Mouse (Mus musculus) forebrain, embryonic 16.5 days (tissue): ENCODE measurements around the gene Fam20a. TPM values are rescaled to one million over a fixed set of nuclear protein-coding genes. Genes with fewer than 3 reads are reported as not detected.

ENCODE experiments used
- ATAC-seq: fragments of 200-750 bp; cut with Nextera tagmentation; 2 replicates; pipeline ENCODE4 v1.8.0; 2017; ENCODE audit warnings: mild to moderate bottlenecking, moderate library complexity
- H3K27ac ChIP-seq: fragments of 300-500 bp; sonication (generic); 2 replicates; pipeline ENCODE4 v1.5.1; 2014; ENCODE audit warnings: low read length, control low read depth
- H3K27me3 ChIP-seq: fragments of 300-500 bp; sonication (generic); replicated peaks from 2 replicates; pipeline ENCODE4 v1.6.1; 2014; ENCODE audit warnings: low read length; ENCODE audit not compliant: control insufficient read depth, insufficient read depth
- H3K36me3 ChIP-seq: fragments of 300-500 bp; sonication (generic); 2 replicates; pipeline ENCODE4 v1.6.1; 2014; ENCODE audit not compliant: control insufficient read depth, insufficient read depth
- H3K4me1 ChIP-seq: fragments of 300-500 bp; sonication (generic); replicated peaks from 2 replicates; pipeline ENCODE4 v1.6.1; 2014; ENCODE audit warnings: low read length; ENCODE audit not compliant: control insufficient read depth, insufficient read depth
- H3K4me2 ChIP-seq: fragments of 300-500 bp; sonication (generic); 2 replicates; pipeline ENCODE4 v1.6.1; 2014; ENCODE audit warnings: mild to moderate bottlenecking, low read length, control low read depth
- H3K4me3 ChIP-seq: fragments of 300-500 bp; sonication (generic); replicated peaks from 2 replicates; pipeline ENCODE4 v1.5.1; 2014; ENCODE audit warnings: mild to moderate bottlenecking, low read length, control low read depth
- H3K9ac ChIP-seq: fragments of 300-500 bp; sonication (generic); replicated peaks from 2 replicates; pipeline ENCODE4 v1.6.1; 2014; ENCODE audit warnings: low read depth, low read length, control low read depth
- H3K9me3 ChIP-seq: fragments of 300-500 bp; sonication (generic); 2 replicates; pipeline ENCODE4 v1.6.1; 2016; ENCODE audit warnings: low read length; ENCODE audit not compliant: control insufficient read depth
- WGBS: fragments of 180-500 bp; shearing (Covaris S2); extraction: QIAGEN DNeasy Blood & Tissue Kit; methylation state at CpG from one replicate; pipeline ENCODE4 v1.1.7; 2014; 5-methylcytosine and 5-hydroxymethylcytosine counted together
- polyA plus RNA-seq: library from polyadenylated mRNA; unstranded; fragments of >200 nt; fragmentation: Nextera tagmentation; extraction: Ambion mirVana; gene quantifications from 2 replicates; pipeline ENCODE4 v1.2.1, GENCODE M21; 2015

The Fam20a gene
- polyA plus RNA-seq, 1 experiment from 2014 or later = 1.9 TPM

DNA sequence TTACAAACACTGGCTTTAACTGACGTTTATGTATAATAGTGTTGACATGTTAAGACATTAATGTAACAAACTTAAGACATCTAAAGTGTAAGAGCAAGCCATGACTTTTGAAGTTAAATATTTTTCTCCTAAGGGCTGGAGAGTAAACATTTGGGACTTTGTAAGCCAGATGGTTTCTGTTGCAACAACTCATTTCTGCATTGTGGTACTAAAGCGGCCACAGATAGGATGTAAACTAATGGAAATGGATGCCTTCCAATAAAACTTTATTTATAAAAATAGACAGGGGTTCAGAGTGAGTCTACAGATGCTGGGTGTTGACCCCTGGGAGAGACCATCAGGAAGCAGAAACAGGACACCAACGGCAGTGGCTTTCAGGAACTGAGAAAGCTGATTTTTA is 15.9 kb upstream of the Fam20a start:
- no peak overlapping the region for H3K9ac ChIP-seq
- WGBS = 83% methylated on average over 3 of the region's 3 CpGs
- no peak overlapping the region for H3K4me2 ChIP-seq
- ATAC-seq = no peak
- no peak overlapping the region for H3K4me3 ChIP-seq
- no peaks in the 10 kb centered on the region for H3K9me3 ChIP-seq
- H3K4me1 ChIP-seq = no peaks in the 10 kb centered on the region
- no peak overlapping the region for H3K27ac ChIP-seq
- no peaks in the 10 kb centered on the region for H3K36me3 ChIP-seq
- no peaks in the 10 kb centered on the region for H3K27me3 ChIP-seq

DNA sequence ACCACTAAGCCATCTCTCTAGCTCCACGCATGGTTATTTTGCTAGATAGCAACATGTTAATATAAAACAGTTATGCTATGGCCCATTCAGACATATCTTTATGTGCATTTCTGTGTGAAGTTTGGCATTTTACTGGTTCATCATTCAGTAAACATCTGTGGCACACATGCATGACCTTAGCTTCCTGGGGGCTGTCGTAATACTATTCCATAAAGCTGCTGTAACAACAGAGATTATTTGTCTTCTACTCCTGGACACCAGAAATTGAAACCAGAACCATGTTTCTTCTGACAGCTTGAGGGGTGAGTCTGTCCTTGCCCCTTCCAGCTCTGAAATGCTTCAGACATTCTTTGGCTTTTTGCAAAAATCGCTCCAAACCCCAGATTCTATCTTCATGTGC is 14.3 kb upstream of the Fam20a start:
- no peak overlapping the region for H3K4me2 ChIP-seq
- WGBS = 89% methylated on average over 3 of the region's 3 CpGs
- H3K36me3 ChIP-seq = no peaks in the 10 kb centered on the region
- no peaks in the 10 kb centered on the region for H3K4me1 ChIP-seq
- no peak overlapping the region for H3K27ac ChIP-seq
- no peak overlapping the region for H3K4me3 ChIP-seq
- H3K9me3 ChIP-seq = no peaks in the 10 kb centered on the region
- H3K27me3 ChIP-seq = no peaks in the 10 kb centered on the region
- no peak overlapping the region for H3K9ac ChIP-seq
- ATAC-seq = no peak

DNA sequence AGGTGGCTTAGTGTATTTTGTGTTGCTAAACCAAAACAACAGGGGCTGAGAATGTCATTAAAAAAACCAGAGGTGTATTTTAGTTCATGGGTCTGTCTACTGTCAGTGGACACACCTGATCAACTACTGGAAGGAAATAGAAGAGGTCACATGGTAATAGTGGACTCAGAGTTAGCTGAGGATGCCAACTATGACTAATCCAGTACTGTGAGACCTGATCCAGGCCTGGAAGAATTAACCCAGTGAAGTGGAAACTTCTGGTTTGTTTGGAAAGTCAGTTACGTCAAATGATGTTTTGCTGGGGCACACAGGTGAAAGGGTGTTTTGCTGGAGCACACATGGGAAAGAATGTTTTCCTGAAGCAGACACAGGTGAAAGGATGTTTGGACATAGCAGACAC is 12.3 kb upstream of the Fam20a start:
- H3K27ac ChIP-seq = no peak overlapping the region
- ATAC-seq = no peak
- H3K27me3 ChIP-seq = no peaks in the 10 kb centered on the region
- H3K4me3 ChIP-seq = no peak overlapping the region
- no peak overlapping the region for H3K9ac ChIP-seq
- no peaks in the 10 kb centered on the region for H3K4me1 ChIP-seq
- 86% methylated on average over 1 of the region's 1 CpGs for WGBS
- H3K9me3 ChIP-seq = no peaks in the 10 kb centered on the region
- H3K36me3 ChIP-seq = no peaks in the 10 kb centered on the region
- no peak overlapping the region for H3K4me2 ChIP-seq

DNA sequence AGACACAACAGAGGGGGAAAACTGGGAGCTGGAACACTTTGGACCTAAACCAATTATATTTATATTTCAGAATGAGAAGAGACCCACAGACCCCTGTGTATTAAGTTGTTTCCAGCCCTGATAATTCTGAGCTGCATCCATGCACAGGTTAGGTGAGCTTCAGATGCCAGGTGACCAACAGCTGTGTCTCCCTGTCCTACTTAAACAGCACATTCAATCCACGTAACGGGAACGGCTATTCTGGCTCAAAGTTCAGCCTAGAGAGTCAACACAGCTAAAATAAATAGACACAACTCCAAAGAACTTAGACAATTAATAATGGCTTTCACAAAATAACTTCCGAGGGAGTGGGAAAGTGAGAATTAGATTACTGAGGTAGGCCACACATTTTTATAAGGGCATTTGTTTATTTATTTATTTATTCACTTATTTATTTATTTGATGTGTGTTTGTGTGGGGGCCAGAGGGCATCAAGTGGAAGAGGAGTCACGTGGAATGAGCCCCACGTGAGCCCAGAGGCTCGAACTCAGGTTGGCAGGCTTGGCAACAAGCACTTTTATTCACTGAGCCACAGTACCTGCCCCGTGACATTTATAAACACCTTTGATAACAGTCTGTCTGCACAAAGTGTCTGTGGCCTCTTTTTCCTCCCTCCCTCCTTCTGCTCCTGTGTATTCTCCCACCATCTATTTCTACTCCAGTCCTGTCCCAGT is 10.8 kb upstream of the Fam20a start:
- H3K27me3 ChIP-seq = no peaks in the 10 kb centered on the region
- no peaks in the 10 kb centered on the region for H3K4me1 ChIP-seq
- no peak overlapping the region for H3K27ac ChIP-seq
- no peak overlapping the region for H3K4me3 ChIP-seq
- no peaks in the 10 kb centered on the region for H3K36me3 ChIP-seq
- 85% methylated on average over 8 of the region's 8 CpGs for WGBS
- H3K9ac ChIP-seq = no peak overlapping the region
- no peak for ATAC-seq
- H3K9me3 ChIP-seq = no peaks in the 10 kb centered on the region
- no peak overlapping the region for H3K4me2 ChIP-seq

DNA sequence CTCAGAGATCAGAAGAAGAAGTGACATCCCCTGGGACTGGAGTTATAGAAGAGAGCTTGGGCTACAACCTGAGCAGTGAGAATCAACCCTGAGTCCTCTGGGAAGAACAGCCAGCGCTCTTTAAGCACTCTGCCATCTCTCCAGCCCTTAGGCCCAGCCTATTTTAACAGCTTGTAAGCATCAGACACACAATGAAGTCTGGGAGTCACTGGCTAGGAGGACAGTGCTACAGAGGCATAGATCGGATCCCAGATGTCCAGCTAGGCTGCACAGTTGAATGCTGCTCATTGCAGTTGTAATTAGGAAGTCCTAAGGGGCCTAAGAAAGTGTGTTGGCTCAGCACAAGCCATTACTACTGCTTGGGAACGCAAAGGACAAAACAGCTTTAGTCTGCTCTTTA is 6.3 kb upstream of the Fam20a start:
- WGBS = 50% methylated on average over 3 of the region's 3 CpGs
- ATAC-seq = no peak
- Histone ChIP-seq H3K27me3 (no peaks in the 10 kb centered on the region), H3K36me3 (no peaks in the 10 kb centered on the region), H3K4me1 (no peaks in the 10 kb centered on the region), H3K4me3 (no peak overlapping the region), H3K4me2 (no peak overlapping the region), H3K9ac (no peak overlapping the region), H3K9me3 (no peaks in the 10 kb centered on the region), H3K27ac (no peak overlapping the region)

DNA sequence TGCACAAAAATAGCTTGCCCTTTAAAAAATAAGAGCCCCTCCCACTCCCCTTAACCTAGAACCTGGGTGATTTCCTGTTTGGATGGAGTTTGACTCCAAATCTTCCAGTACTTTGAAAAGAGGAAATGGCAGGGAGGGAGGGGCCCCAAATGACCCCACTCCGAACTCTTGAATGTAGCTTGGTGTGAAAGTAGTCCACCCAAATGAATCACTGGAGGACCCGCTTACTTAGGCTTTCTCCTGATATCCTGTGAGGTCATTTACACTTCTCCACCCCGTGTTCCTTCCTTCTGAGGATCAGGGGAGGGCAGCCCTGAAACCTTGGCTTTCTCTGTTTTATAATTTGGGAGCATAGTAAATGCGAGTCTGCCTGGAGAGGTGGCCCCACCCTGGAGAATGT is 632 bp upstream of the Fam20a start:
- H3K9ac ChIP-seq = no peak overlapping the region; the same call in 1 of the 2 replicates
- H3K36me3 ChIP-seq = no peaks in the 10 kb centered on the region
- H3K4me2 ChIP-seq = no peak overlapping the region
- peaks cover 24% of the 10 kb centered on the region for H3K4me1 ChIP-seq
- WGBS = 64% methylated on average over 4 of the region's 4 CpGs
- H3K27ac ChIP-seq = no peak overlapping the region
- peaks cover 4% of the 10 kb centered on the region; the same call in 1 of the 2 replicates for H3K27me3 ChIP-seq
- no peak overlapping the region for H3K4me3 ChIP-seq
- H3K9me3 ChIP-seq = no peaks in the 10 kb centered on the region
- no peak for ATAC-seq

DNA sequence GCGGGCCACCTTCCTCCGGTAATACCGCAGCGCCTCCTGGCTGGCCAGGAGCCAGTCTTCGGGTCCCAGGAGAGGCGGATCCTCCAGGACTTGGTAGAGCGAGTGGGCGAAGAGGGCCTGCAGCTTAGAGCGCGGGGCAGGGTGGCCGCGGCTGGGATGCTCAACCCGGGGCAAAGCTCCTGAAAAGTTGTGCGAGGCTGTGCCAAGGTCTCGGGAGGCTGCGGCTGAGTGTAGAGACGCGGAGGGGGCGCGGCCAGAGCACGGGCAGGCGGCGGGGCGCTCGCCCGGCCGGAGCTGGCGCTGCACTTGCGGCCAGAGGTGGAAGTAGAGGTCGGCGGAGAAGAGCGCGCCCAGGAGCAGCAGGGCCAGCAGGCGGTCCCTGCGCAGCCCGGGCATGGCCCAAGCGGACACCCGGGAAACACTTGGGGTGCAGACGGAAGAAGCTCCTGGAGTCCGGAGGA is 729 bp downstream of the Fam20a start:
- WGBS = 0% methylated on average over 37 of the region's 40 CpGs
- peak overlapping the region; percentile 47 for H3K4me3 ChIP-seq
- ATAC-seq = peak; percentile 45; the same call in 1 of the 2 replicates
- H3K27me3 ChIP-seq = peaks cover 4% of the 10 kb centered on the region; the same call in 1 of the 2 replicates
- peaks cover 31% of the 10 kb centered on the region for H3K4me1 ChIP-seq
- H3K27ac ChIP-seq = no peak overlapping the region
- peak overlapping the region; percentile 95 for H3K4me2 ChIP-seq
- H3K36me3 ChIP-seq = no peaks in the 10 kb centered on the region
- H3K9me3 ChIP-seq = no peaks in the 10 kb centered on the region
- H3K9ac ChIP-seq = peak overlapping the region; percentile 58

DNA sequence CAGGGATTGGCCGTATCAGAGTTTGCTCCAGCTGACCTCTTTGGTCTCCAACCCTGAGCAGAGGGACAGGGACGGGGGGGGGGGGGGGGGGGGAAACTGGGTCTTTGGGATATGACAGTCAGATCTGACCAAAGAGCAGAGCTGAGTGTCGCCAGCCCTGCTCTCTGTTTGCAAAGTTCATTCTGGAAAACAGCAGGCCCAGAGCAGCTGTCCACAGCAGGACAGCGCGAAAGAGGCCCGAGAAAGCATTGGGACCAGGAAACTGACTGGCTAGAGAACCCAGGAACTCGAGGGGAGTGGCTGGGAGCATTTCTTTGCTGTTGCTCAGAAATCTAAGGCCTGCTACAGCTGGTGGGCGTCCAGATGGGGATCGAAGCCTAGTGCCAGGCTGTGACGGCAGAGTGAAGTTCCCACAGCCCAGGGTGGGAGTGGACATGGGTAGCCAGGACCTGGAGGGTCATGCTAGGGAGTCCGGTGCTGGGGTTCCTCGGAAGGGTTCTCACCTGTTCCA is 1.2 kb downstream of the Fam20a start:
- Histone ChIP-seq H3K4me1 (peaks cover 31% of the 10 kb centered on the region), H3K9me3 (no peaks in the 10 kb centered on the region), H3K27me3 (peaks cover 4% of the 10 kb centered on the region; the same call in 1 of the 2 replicates), H3K36me3 (no peaks in the 10 kb centered on the region), H3K4me2 (peak overlapping the region; percentile 95), H3K4me3 (peak overlapping the region; percentile 47), H3K9ac (no peak overlapping the region; the same call in 1 of the 2 replicates), H3K27ac (no peak overlapping the region)
- no peak for ATAC-seq
- WGBS = 12% methylated on average over 11 of the region's 12 CpGs

DNA sequence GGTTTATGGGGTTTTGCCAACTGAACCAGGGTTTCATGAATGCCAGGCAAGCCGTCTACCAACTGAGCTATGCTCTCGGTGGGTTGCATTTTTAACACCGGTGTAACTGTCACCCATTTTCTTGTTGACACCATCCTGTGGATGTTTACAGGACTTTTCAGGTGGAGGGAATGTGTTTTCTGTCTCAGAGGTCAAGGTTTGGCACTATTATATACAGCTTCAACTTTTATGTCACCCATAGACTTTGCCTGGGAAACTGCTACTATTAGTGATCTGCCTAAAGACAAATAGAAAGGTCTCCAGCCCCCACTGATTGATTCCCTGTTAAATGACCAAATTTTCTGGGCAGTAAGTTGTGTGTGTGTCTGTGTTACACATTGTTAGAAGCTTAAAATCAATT is 2.7 kb downstream of the Fam20a start:
- Histone ChIP-seq H3K4me1 (peaks cover 31% of the 10 kb centered on the region), H3K36me3 (no peaks in the 10 kb centered on the region), H3K27ac (no peak overlapping the region), H3K9ac (no peak overlapping the region), H3K9me3 (no peaks in the 10 kb centered on the region), H3K27me3 (peaks cover 4% of the 10 kb centered on the region; the same call in 1 of the 2 replicates), H3K4me3 (no peak overlapping the region), H3K4me2 (no peak overlapping the region)
- no peak for ATAC-seq
- WGBS = 66% methylated on average over 3 of the region's 3 CpGs
